Mouse (Mus musculus): Measurements from ENCODE around the gene Ctnna2. TPM values are rescaled to one million over a fixed set of nuclear protein-coding genes. Genes with fewer than 3 reads are reported as not detected.

Ctnna2 gene
- polyA plus RNA-seq, 1 experiment from 2014 or later: 1.6 TPM

DNA sequence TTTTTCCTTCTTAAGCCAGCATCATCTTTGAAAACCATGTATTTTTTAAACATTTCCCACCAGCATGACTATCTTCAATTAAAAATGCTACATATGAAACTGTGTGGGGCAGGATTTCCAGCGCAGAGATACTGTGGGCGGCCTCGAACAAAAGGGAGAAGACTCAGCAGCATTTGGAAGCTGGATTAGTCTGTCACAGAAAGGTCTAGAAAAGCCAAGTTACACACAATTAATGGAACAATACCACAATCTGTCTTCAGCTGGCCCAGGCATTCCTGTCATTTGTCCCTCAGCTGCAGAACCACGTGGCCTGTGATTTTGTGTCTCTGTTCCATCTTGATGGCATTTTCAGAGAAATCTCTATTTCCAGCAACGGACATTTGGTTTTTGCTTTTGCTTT, 726.0 kb downstream of the Ctnna2 start:
- Histone ChIP-seq H3K9me3 (replicated peaks) (no peaks in the 10 kb centered on the region), H3K9ac (no peak overlapping the region), H3K27me3 (no peaks in the 10 kb centered on the region), H3K4me2 (no peak overlapping the region), H3K4me3 (no peak overlapping the region), H3K4me1 (replicated peaks) (no peaks in the 10 kb centered on the region), H3K36me3 (no peaks in the 10 kb centered on the region), H3K27ac (no peak overlapping the region)
- ATAC-seq (replicated peaks; ENCODE audit: insufficient number of reproducible peaks, insufficient read depth, low FRiP score, low read depth): no peak
- WGBS: 72% methylated on average over 5 of the region's 5 CpGs

DNA sequence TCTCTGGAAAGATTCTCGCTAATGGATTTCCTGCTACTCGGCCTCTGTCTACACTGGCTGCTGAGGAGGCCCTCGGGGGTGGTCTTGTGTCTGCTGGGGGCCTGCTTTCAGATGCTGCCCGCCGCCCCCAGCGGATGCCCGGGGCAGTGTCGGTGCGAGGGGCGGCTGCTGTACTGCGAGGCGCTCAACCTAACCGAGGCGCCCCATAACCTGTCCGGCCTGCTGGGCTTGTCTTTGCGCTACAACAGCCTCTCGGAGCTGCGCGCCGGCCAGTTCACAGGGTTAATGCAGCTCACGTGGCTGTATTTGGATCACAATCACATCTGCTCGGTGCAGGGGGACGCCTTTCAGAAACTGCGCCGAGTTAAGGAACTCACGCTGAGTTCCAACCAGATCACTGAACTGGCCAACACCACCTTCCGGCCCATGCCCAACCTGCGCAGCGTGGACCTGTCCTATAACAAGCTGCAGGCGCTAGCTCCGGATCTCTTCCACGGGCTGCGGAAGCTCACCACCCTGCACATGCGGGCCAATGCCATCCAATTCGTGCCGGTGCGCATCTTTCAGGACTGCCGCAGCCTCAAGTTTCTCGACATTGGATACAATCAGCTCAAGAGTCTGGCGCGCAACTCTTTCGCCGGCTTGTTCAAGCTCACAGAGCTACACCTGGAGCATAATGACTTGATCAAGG, 735.8 kb downstream of the Ctnna2 start:
- ATAC-seq (replicated peaks; ENCODE audit: insufficient number of reproducible peaks, insufficient read depth, low FRiP score, low read depth): 0 out of 2 replicates have a peak, but pooled peaks have one; percentile 10

DNA sequence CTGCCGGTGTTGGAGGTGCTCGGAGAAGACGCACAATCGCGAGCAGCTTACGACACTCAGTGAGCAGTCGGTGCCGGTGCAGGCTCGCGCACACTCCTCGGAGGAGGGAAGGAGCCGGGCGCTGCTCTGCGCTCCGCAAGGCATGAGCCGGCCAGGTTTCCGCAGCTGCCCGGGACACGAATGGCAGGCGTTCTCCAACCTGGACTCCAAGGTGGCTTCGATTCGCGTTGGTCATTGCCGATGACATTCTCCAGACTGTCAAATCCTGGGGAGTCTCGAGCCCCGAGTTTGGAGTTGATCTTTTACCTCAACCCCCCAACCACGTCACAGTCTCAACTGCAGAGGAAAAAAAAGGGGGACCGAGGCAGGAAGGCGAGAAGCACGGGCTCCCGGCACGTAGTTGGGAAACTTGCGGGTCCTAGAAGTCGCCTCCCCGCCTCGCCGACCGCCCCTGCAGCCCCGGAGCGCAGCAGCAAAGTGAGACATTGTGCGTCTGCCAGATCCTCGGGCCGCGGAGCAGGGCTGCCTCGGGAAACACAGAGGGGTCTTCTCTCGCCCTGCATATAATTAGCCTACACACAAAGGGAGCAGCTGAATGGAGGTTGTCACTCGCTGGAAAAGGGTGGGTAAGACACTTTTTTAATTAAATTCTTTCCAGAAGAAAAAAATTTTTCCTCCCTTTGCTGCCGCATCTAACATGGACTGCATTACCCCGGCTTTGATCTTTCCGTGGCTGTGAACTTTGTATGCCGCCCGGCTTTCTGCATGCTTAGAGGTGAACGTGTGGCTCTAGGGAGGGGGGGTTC, 736.7 kb downstream of the Ctnna2 start, which contains the start of gene Lrrtm1:
Gene Lrrtm1 (plus strand): TSS at position 89 of the 806 bp plus-strand sequence.
- under 1% methylated on average over 53 of the region's 53 CpGs for WGBS
- Histone ChIP-seq H3K4me1 (replicated peaks) (peaks cover 21% of the 10 kb centered on the region), H3K27me3 (peaks cover 65% of the 10 kb centered on the region), H3K27ac (no peak within 1 kb of the TSS), H3K36me3 (no peaks in the 10 kb centered on the region), H3K9ac (peak within 1 kb of the TSS; percentile 31; the same call in 1 of the 2 replicates), H3K9me3 (replicated peaks) (no peaks in the 10 kb centered on the region), H3K4me3 (peak within 1 kb of the TSS; percentile 51), H3K4me2 (peak within 1 kb of the TSS; percentile 89)
- ATAC-seq (replicated peaks; ENCODE audit: insufficient number of reproducible peaks, insufficient read depth, low FRiP score, low read depth): no peak

More for the DNA sequence above, 735.8 kb downstream of the Ctnna2 start:
- H3K27me3 ChIP-seq: peaks cover 67% of the 10 kb centered on the region
- no peaks in the 10 kb centered on the region for H3K9me3 ChIP-seq (replicated peaks)
- H3K9ac ChIP-seq: 0 out of 2 replicates have a peak overlapping the region, but pooled peaks have one; percentile 6
- peaks cover 21% of the 10 kb centered on the region for H3K4me1 ChIP-seq (replicated peaks)
- peak overlapping the region; percentile 51 for H3K4me3 ChIP-seq
- H3K36me3 ChIP-seq: no peaks in the 10 kb centered on the region
- under 1% methylated on average over 43 of the region's 43 CpGs for WGBS
- H3K4me2 ChIP-seq: peak overlapping the region; percentile 89
- H3K27ac ChIP-seq: no peak overlapping the region

DNA sequence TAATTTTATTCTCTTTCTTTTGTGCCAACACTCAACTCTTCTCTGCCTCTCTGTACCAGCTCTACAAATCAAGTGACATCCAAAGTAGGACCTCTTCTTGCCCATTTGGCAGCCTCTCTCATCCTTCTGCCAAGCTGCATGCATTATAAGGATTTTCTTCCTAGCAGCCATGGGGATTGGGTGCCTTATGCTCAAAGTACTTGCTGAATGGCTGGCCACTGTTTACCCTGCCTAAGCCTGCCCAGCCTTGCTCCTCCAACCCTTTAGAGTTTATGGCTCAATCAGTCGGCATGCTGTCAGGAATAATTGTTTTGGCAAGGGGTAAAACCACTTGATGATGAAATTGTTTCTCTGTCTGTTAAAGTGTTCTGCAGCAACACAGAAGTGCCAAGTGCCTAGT, 739.1 kb downstream of the Ctnna2 start:
- no peak for ATAC-seq (replicated peaks; ENCODE audit: insufficient number of reproducible peaks, insufficient read depth, low FRiP score, low read depth)
- 28% methylated on average over 1 of the region's 1 CpGs for WGBS
- Histone ChIP-seq H3K4me2 (no peak overlapping the region), H3K4me3 (no peak overlapping the region), H3K36me3 (no peaks in the 10 kb centered on the region), H3K9me3 (replicated peaks) (no peaks in the 10 kb centered on the region), H3K27me3 (peaks cover 45% of the 10 kb centered on the region), H3K9ac (no peak overlapping the region), H3K27ac (no peak overlapping the region), H3K4me1 (replicated peaks) (peaks cover 21% of the 10 kb centered on the region)

DNA sequence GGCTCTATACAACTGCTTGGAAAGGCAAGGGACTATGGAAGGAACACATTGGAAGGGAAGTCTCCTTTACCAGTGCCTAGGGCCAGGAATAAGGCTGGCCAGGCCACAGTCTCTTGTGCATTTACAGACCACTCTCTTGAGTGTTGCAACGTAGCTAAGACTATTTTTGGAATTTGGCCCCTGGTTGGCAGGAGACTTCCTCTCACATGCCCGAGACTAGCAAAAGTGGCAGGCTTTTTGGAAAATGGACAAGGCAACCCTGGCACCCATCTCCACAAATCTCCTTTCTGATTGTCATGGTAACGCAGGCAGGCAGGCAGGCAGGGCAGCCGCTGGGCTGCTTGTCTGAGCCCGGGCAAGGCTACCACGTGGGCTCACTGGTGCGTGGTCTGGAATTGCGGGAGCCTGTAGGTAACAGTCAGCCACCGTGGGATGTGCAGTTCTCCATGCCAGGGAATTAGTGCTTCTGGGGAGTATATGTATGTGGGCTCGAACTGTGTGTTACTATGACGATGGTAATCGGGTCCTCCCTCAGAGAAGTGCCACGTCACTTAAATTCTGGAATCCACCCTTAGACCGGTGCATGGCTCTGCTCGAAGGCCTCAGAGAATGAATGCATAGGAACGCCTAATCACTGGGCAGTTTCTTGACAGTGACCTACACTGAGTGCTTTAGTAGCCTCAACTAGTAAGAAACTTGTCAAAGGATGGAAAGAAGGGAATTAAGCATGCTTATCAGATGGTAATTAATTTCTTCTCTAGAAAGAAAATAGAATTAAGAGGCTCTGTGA, 756.5 kb downstream of the Ctnna2 start:
- Histone ChIP-seq H3K4me2 (no peak overlapping the region), H3K9ac (no peak overlapping the region), H3K4me3 (no peak overlapping the region), H3K27me3 (no peaks in the 10 kb centered on the region), H3K27ac (no peak overlapping the region), H3K9me3 (replicated peaks) (no peaks in the 10 kb centered on the region), H3K4me1 (replicated peaks) (no peaks in the 10 kb centered on the region; the same call in 1 of the 2 replicates), H3K36me3 (no peaks in the 10 kb centered on the region)
- WGBS: 65% methylated on average over 16 of the region's 16 CpGs
- no peak for ATAC-seq (replicated peaks; ENCODE audit: insufficient number of reproducible peaks, insufficient read depth, low FRiP score, low read depth)

DNA sequence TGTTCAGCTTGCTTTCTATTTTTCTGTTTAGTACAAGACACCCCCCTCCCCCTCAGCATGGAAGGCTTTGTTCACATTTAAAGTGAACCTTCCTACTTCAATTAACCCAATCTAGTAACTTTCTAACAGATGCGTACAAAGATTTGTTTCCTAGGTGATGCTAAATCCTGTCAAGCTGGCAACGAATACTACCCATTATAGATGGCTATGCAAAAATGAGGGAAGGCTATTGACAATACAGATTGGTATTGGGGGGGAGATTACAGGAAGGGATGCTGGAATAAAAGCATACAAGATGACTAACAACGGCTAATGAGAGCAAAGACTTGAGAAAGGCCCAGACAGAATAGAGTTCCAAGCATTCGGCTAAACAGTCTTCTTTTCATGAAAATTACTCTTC, 758.7 kb downstream of the Ctnna2 start:
- 75% methylated on average over 4 of the region's 4 CpGs for WGBS
- H3K36me3 ChIP-seq: no peaks in the 10 kb centered on the region
- ATAC-seq (replicated peaks; ENCODE audit: insufficient number of reproducible peaks, insufficient read depth, low FRiP score, low read depth): no peak
- no peaks in the 10 kb centered on the region for H3K27me3 ChIP-seq
- no peak overlapping the region for H3K4me3 ChIP-seq
- no peaks in the 10 kb centered on the region; the same call in 1 of the 2 replicates for H3K4me1 ChIP-seq (replicated peaks)
- H3K4me2 ChIP-seq: no peak overlapping the region
- no peak overlapping the region for H3K9ac ChIP-seq
- no peak overlapping the region for H3K27ac ChIP-seq
- H3K9me3 ChIP-seq (replicated peaks): no peaks in the 10 kb centered on the region

DNA sequence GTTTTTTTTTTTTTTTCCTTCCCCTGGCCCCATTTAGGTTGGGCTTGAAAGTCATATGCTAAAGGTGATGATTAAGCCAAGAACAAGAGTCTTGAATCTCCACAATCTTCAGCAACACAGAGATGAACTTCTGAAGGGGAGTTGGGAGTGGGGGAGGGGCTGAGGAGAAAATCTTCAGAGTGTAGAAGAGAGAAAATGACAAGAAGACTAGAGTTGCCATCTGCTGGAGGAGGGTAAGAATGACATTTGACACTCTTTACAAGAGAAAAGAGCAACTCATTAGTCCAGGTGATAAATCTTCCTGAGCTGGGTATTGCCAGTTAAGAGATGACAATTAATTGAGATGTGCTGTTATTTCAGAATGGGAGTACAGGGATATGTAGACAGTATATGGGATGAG, 760.6 kb downstream of the Ctnna2 start:
- ATAC-seq (replicated peaks; ENCODE audit: insufficient number of reproducible peaks, insufficient read depth, low FRiP score, low read depth): no peak

DNA sequence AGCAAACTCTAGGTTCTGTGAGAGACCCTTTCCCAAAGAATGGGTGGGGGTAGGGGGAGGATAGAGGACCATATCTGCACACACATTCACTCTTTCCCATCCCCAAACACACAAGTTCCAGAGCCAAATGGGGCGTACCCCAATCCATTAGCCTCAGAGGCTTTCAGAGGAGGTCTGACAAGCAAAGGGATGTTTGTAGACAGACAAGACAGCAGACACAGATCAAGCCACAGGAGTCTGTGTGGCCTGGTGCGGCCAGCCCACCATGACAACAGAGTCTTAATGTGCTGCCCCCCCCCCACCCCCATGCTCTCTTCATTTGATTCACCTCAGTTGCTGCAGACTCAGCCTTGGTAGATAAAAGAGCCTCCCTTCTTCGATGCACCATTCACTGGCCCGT, 764.2 kb downstream of the Ctnna2 start:
- ATAC-seq (replicated peaks; ENCODE audit: insufficient number of reproducible peaks, insufficient read depth, low FRiP score, low read depth): no peak
- Histone ChIP-seq H3K4me1 (replicated peaks) (no peaks in the 10 kb centered on the region), H3K4me2 (no peak overlapping the region), H3K27ac (no peak overlapping the region), H3K9me3 (replicated peaks) (no peaks in the 10 kb centered on the region), H3K4me3 (no peak overlapping the region), H3K9ac (no peak overlapping the region), H3K27me3 (no peaks in the 10 kb centered on the region), H3K36me3 (no peaks in the 10 kb centered on the region)
- WGBS: 75% methylated on average over 4 of the region's 4 CpGs

More for the DNA sequence above, 760.6 kb downstream of the Ctnna2 start:
- H3K4me2 ChIP-seq: no peak overlapping the region
- H3K4me3 ChIP-seq: no peak overlapping the region
- H3K9ac ChIP-seq: no peak overlapping the region
- no peaks in the 10 kb centered on the region for H3K36me3 ChIP-seq
- no peak overlapping the region for H3K27ac ChIP-seq
- H3K9me3 ChIP-seq (replicated peaks): no peaks in the 10 kb centered on the region
- H3K4me1 ChIP-seq (replicated peaks): no peaks in the 10 kb centered on the region; the same call in 1 of the 2 replicates
- H3K27me3 ChIP-seq: no peaks in the 10 kb centered on the region

DNA sequence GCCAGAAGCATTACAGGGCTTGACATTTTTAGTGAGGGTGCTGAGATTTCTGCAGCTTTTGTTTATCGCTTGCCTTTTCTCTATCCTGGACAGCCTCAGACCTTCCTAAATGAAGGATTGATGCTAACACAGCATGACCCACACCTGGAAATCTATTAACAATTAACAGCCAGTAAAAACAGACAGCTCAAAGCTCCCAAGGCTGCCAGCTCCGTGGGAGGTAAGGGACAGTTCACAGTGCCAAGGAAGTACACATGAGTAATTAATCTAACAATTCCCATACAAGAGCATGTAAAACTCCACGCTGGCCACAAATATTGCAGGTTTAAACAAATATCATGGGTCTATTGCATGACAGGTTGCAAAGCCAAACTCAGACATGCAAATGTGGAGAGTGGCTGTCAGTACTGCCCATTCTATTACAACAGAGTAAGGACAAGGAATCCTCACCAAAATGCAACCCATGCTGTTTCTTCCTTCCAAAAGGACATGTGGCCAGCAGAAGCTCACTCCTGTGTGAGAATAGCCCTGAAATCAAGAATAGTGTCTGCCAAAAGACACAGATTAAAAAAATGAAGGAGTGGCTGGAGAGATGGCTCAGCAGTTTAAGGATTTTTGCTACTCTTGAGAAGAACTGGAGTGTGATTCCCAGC, 765.6 kb downstream of the Ctnna2 start:
- Histone ChIP-seq H3K27ac (no peak overlapping the region), H3K4me2 (no peak overlapping the region), H3K4me3 (no peak overlapping the region), H3K4me1 (replicated peaks) (no peaks in the 10 kb centered on the region), H3K9me3 (replicated peaks) (no peaks in the 10 kb centered on the region), H3K27me3 (no peaks in the 10 kb centered on the region), H3K9ac (no peak overlapping the region), H3K36me3 (no peaks in the 10 kb centered on the region)
- ATAC-seq (replicated peaks; ENCODE audit: insufficient number of reproducible peaks, insufficient read depth, low FRiP score, low read depth): no peak
- WGBS: 35% methylated on average over 3 of the region's 3 CpGs

DNA sequence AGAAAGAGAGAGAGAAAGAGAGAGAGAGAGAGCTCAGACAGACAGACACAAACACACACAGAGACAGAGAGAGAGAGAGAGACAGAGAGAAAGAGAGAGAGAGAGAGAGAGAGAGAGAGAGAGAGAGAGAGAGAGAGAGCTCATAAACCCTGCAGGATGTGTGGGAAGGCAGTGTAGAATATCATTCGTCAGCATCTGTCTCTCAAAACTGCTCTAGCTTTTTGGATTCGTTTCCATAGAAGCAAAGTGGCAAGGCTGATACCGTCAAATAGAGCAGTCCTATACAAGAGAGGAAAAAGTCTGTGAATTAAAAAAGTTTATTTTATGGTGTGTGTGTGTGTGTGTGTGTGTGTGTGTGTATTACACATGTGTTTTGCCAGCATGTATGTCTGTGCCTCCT, 769.6 kb downstream of the Ctnna2 start:
- H3K4me2 ChIP-seq: no peak overlapping the region
- WGBS: 68% methylated on average over 3 of the region's 3 CpGs
- H3K36me3 ChIP-seq: no peaks in the 10 kb centered on the region
- H3K9me3 ChIP-seq (replicated peaks): no peaks in the 10 kb centered on the region
- H3K27me3 ChIP-seq: no peaks in the 10 kb centered on the region
- no peak overlapping the region for H3K9ac ChIP-seq
- H3K4me1 ChIP-seq (replicated peaks): no peaks in the 10 kb centered on the region
- no peak overlapping the region for H3K27ac ChIP-seq
- no peak for ATAC-seq (replicated peaks; ENCODE audit: insufficient number of reproducible peaks, insufficient read depth, low FRiP score, low read depth)
- no peak overlapping the region for H3K4me3 ChIP-seq

DNA sequence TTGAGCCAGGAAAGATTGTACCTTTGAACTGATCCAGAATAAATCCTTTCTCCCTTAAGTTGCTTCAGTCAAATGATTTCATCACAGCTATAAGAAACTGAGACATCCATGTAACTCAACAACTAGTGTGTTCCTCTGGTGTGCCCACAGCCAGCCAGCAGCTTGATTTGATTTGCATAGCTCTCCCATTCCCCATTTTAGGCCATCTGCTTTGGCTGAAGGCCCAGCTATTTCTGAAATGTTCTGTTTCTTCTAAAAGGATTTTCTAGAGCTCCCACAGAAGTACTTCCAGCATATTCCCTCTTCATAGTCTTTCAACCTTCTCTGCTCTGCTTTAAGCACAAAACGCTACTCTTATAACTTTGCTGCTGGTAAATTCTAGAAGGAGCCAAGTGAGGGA, 770.3 kb downstream of the Ctnna2 start:
- H3K36me3 ChIP-seq: no peaks in the 10 kb centered on the region
- H3K4me3 ChIP-seq: no peak overlapping the region
- no peak overlapping the region for H3K9ac ChIP-seq
- no peak overlapping the region for H3K4me2 ChIP-seq
- no peak overlapping the region for H3K27ac ChIP-seq
- no peaks in the 10 kb centered on the region for H3K27me3 ChIP-seq
- no peaks in the 10 kb centered on the region for H3K9me3 ChIP-seq (replicated peaks)
- WGBS: 71% methylated on average over 1 of the region's 1 CpGs
- ATAC-seq (replicated peaks; ENCODE audit: insufficient number of reproducible peaks, insufficient read depth, low FRiP score, low read depth): no peak
- H3K4me1 ChIP-seq (replicated peaks): no peaks in the 10 kb centered on the region
